Mouse (Mus musculus): ENCODE measurements around the gene Klhl8. TPM values are rescaled to one million over a fixed set of nuclear protein-coding genes. Genes with fewer than 3 reads are reported as not detected.
A peak's percentile ranks its signal among the peaks of the same experiment; 100 is the strongest.

Gene Klhl8
- total RNA-seq, 2 experiments from 2014 or later, result 0.42 to 0.53 TPM

- ATAC-seq (replicated peaks; ENCODE audit: low FRiP score, poor library complexity, severe bottlenecking), result no peak
Measured at GRCm38 (mm10) chr5:103819674-103820073, 91.4 kb downstream of the Klhl8 start.

DNA sequence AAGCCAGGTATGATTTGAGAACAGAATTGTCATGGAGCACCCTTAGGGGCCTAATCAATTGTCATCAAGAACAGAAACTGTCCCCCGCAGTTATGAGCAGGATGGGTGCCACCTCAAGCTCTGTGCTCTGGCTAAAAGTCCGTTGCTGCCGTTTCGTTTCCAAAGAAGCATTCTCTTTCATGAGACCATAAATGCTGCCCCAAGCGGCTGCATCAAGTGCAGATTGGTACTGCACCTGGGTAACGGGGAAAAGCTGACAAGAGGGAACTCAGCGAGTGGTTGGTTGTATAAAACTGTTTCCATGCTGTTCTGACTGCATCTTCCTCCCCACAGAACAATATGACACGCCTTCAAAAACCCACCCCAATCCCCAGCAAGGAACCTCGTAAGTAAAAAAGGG is 92.5 kb downstream of the Klhl8 start:
- ATAC-seq (replicated peaks; ENCODE audit: low FRiP score, poor library complexity, severe bottlenecking), result no peak

DNA sequence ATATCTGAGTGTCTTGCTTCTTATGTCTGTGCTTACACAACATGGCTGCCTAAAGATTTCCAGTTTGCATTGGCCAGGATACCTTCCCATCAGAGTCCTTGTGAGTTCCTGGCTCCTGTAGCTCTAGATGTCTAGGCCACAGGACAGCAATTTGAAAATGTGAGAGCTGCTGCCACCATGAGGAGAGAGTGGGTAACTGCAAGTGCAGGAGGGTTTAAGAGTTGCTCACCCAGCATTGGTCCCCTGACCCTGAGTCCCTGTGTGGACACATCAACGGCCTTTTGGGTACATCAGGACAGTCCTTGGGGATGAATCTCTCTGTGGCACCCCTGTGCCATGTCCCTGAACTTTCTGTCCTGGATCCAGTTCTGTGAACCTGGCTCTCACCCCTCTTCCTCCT is 93.3 kb downstream of the Klhl8 start:
- ATAC-seq (replicated peaks; ENCODE audit: low FRiP score, poor library complexity, severe bottlenecking), result peak; percentile 70

GRCm38 (mm10) chr5:103816718-103817117 is 94.3 kb downstream of the Klhl8 start:
- no peak for ATAC-seq (replicated peaks; ENCODE audit: low FRiP score, poor library complexity, severe bottlenecking)

DNA sequence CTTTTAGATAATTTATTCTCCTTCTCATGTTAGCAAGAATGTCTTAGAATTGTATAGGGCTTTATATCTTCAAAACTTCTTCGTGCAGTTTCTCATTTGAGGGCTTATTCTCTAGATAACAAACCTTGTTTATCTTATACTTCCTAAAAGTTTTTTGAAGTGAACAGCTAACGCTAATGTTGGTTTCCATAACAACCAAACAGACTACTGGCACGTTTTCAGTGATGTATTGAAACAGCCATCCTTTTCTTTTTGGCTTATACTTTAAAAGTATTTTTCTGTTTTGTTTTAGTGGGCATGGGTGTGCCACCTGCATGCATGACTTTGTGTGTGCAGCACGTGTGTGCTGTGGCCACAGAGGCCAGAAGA is 95.8 kb downstream of the Klhl8 start:
- ATAC-seq (replicated peaks; ENCODE audit: low FRiP score, poor library complexity, severe bottlenecking), result no peak

DNA sequence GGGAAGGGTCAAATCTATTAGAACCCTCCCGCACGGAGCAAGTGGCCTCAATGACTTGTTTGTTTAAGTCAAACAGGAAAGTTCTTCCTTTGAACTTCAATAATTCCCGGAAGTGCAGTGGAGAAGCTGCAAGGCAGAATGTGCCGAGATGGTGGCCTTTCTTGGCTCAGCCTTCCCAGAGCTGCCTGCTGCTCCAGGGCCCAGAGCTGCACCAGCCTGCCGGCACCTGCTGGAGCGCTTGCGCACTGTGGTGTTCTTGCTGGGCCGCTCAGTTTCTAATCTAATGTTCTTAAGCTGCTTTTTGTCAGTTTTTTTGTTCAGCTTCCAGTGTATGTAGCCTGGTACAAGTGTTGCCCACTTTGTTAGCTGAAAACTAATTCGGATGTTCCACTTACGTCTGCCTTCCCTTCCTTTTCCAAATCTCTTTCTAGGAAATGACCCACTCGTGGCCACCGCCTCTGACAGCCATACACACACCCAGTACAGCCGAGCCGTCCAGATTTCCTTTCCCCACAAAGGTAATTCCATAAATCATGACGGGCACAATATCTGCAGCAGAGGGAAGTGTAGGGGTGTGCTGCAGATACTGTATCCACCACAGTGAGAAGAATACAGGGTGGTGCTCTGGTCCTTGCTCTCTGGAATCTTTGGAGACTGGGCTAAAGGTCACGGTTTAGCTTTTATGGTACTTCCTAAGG is 96.4 kb downstream of the Klhl8 start:
- ATAC-seq (replicated peaks; ENCODE audit: low FRiP score, poor library complexity, severe bottlenecking), result no peak

DNA sequence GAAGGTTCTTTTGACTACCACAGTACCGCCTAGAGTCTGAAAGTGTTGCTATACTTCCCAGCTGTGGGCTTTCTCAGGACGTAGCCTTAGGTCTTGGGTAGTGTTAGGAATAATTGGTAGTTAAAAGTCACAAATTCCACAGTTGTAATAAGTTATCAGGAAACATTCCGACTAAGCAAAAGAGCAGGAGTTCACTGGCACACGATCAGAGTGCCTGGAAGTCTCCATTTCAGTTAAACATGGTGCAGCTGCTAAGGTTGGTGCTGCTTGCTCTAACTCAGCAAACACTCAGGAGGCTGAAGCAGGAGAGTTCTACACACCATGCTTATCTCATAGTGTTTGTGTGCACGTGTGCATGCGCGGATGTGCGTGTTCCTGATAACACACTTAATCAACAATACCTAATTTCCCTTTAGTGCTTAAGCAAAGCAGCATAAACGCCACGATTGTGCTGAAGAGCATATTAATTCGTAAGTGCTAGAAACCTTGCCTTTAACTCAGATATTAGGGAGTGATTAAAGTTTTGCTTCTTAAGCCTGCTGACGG is 97.0 kb downstream of the Klhl8 start:
- no peak for ATAC-seq (replicated peaks; ENCODE audit: low FRiP score, poor library complexity, severe bottlenecking)

DNA sequence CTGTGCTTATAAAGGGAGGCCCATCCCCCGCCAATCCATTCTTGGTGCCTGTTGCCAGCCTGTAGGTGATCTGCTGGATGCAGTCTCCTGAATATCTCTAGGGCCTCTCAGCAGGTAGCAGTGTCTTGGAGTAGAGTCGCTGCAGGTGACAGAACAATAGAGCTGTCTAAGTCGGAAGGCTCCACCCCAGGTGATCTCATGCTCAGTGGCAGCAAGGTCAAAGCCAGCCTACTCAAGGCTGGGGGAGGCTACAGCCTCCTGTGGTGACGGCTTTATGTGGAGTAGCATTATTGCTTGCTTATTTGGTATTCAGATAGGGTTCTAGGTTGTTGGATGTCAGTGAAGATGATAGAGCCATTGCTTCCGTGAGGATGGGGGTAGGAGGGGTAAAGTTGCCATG is 97.8 kb downstream of the Klhl8 start:
- no peak for ATAC-seq (replicated peaks; ENCODE audit: low FRiP score, poor library complexity, severe bottlenecking)

Other genes starting within 250 kb of the Klhl8 start
- 145 and 147 TPM in 2 replicates for gene Aff1, start 218.9 kb downstream of the Klhl8 start, total RNA-seq (2015; ENCODE audit: low replicate concordance)
- 67.4 and 102 TPM in 2 replicates for gene Aff1, start 218.9 kb downstream of the Klhl8 start, total RNA-seq (2017; ENCODE audit: low replicate concordance)
- gene Hsd17b13, start 66.2 kb upstream of the Klhl8 start, total RNA-seq (2015; ENCODE audit: low replicate concordance), result not detected in 2 replicates
- gene Hsd17b13, start 66.2 kb upstream of the Klhl8 start, total RNA-seq (2017; ENCODE audit: low replicate concordance), result not detected in 2 replicates
- gene Hsd17b11, start 110.7 kb upstream of the Klhl8 start, total RNA-seq (2015; ENCODE audit: low replicate concordance), result 10.8 and 18.0 TPM in 2 replicates
- 4.7 and 9.0 TPM in 2 replicates for gene Hsd17b11, start 110.7 kb upstream of the Klhl8 start, total RNA-seq (2017; ENCODE audit: low replicate concordance)
- gene Nudt9, start 135.0 kb upstream of the Klhl8 start, total RNA-seq (2015; ENCODE audit: low replicate concordance), result 51.6 and 69.9 TPM in 2 replicates
- gene Nudt9, start 135.0 kb upstream of the Klhl8 start, total RNA-seq (2017; ENCODE audit: low replicate concordance), result 59.2 and 61.9 TPM in 2 replicates
- gene Gm17660, start 166.3 kb upstream of the Klhl8 start, total RNA-seq (2015; ENCODE audit: low replicate concordance), result not detected in 2 replicates
- not detected in 2 replicates for gene Gm17660, start 166.3 kb upstream of the Klhl8 start, total RNA-seq (2017; ENCODE audit: low replicate concordance)
- gene Sparcl1, start 202.5 kb upstream of the Klhl8 start, total RNA-seq (2015; ENCODE audit: low replicate concordance), result not detected in 2 replicates
- not detected in 2 replicates for gene Sparcl1, start 202.5 kb upstream of the Klhl8 start, total RNA-seq (2017; ENCODE audit: low replicate concordance)

Data from erythroid progenitor cell, adult 5-6 weeks (primary cell).